Mouse (Mus musculus): ENCODE data around the gene Ramp1. TPM values are rescaled to one million over a fixed set of nuclear protein-coding genes. Genes with fewer than 3 reads are reported as not detected.

Gene Ramp1
- total RNA-seq, 2 experiments from 2014 or later = 174 to 184 TPM

GRCm38 (mm10) chr1:91235395-91235794, 55.8 kb downstream of the Ramp1 start:
- ATAC-seq (replicated peaks; ENCODE audit: poor library complexity) = peak; percentile 78

GRCm38 (mm10) chr1:91237676-91238075, 58.1 kb downstream of the Ramp1 start:
- no peak for ATAC-seq (replicated peaks; ENCODE audit: poor library complexity)

- ATAC-seq (replicated peaks; ENCODE audit: poor library complexity) = peak; percentile 86
These were observed 59.5 kb downstream of the Ramp1 start for GRCm38 (mm10) chr1:91239112-91239511.

GRCm38 (mm10) chr1:91239800-91240199, 60.2 kb downstream of the Ramp1 start:
- ATAC-seq (replicated peaks; ENCODE audit: poor library complexity) = no peak

GRCm38 (mm10) chr1:91240685-91241084, 61.1 kb downstream of the Ramp1 start:
- peak; percentile 44; the same call in 1 of the 2 replicates for ATAC-seq (replicated peaks; ENCODE audit: poor library complexity)

- ATAC-seq (replicated peaks; ENCODE audit: poor library complexity) = no peak
These were observed 61.6 kb downstream of the Ramp1 start for GRCm38 (mm10) chr1:91241249-91241648.

GRCm38 (mm10) chr1:91248242-91248641, 68.6 kb downstream of the Ramp1 start:
- no peak for ATAC-seq (replicated peaks; ENCODE audit: poor library complexity)

GRCm38 (mm10) chr1:91248970-91249369, 69.3 kb downstream of the Ramp1 start:
- ATAC-seq (replicated peaks; ENCODE audit: poor library complexity) = no peak

- peak; percentile 94 for ATAC-seq (replicated peaks; ENCODE audit: poor library complexity)
These were observed 70.2 kb downstream of the Ramp1 start, which contains the start of gene Ube2f for GRCm38 (mm10) chr1:91249564-91250414. TSS of gene Ube2f (plus strand) at chr1:91250304.

GRCm38 (mm10) chr1:91250415-91251147, 71.0 kb downstream of the Ramp1 start:
- no peak for ATAC-seq (replicated peaks; ENCODE audit: poor library complexity)

GRCm38 (mm10) chr1:91251148-91251650, 71.6 kb downstream of the Ramp1 start:
- ATAC-seq (replicated peaks; ENCODE audit: poor library complexity) = no peak

- ATAC-seq (replicated peaks; ENCODE audit: poor library complexity) = peak; percentile 49
These were observed 72.3 kb downstream of the Ramp1 start for GRCm38 (mm10) chr1:91251927-91252326.

GRCm38 (mm10) chr1:91257918-91258317, 78.3 kb downstream of the Ramp1 start:
- ATAC-seq (replicated peaks; ENCODE audit: poor library complexity) = peak; percentile 78

GRCm38 (mm10) chr1:91259794-91260193, 80.2 kb downstream of the Ramp1 start:
- ATAC-seq (replicated peaks; ENCODE audit: poor library complexity) = no peak

- ATAC-seq (replicated peaks; ENCODE audit: poor library complexity) = no peak
These were observed 82.9 kb downstream of the Ramp1 start for GRCm38 (mm10) chr1:91262508-91262907.

GRCm38 (mm10) chr1:91272260-91272659, 92.6 kb downstream of the Ramp1 start:
- no peak for ATAC-seq (replicated peaks; ENCODE audit: poor library complexity)

Other genes with a start within 250 kb of the Ramp1 start
- gene Prlh, start 226.7 kb upstream of the Ramp1 start, total RNA-seq (2015) = not detected in 2 replicates
- gene Prlh, start 226.7 kb upstream of the Ramp1 start, total RNA-seq (2017) = not detected in 2 replicates
- gene Rab17, start 210.2 kb upstream of the Ramp1 start, total RNA-seq (2015) = 0.69 and 1.0 TPM in 2 replicates
- gene Rab17, start 210.2 kb upstream of the Ramp1 start, total RNA-seq (2017) = 2.3 and 3.0 TPM in 2 replicates
- 70.8 and 70.9 TPM in 2 replicates for gene Lrrfip1, start 181.1 kb upstream of the Ramp1 start, total RNA-seq (2015)
- 121 and 127 TPM in 2 replicates for gene Lrrfip1, start 181.1 kb upstream of the Ramp1 start, total RNA-seq (2017)
- 3.9 and 5.3 TPM in 2 replicates for gene Rbm44, start 34.7 kb upstream of the Ramp1 start, total RNA-seq (2015)
- gene Rbm44, start 34.7 kb upstream of the Ramp1 start, total RNA-seq (2017) = 6.4 and 6.5 TPM in 2 replicates
- gene Ube2f, start 70.5 kb downstream of the Ramp1 start, total RNA-seq (2015) = 90.2 and 92.6 TPM in 2 replicates
- gene Ube2f, start 70.5 kb downstream of the Ramp1 start, total RNA-seq (2017) = 46.8 and 58.6 TPM in 2 replicates
- 19.8 and 20.0 TPM in 2 replicates for gene Scly, start 118.5 kb downstream of the Ramp1 start, total RNA-seq (2015)
- gene Scly, start 118.5 kb downstream of the Ramp1 start, total RNA-seq (2017) = 21.1 and 23.6 TPM in 2 replicates
- 0.05 and 0.17 TPM in 2 replicates for gene Espnl, start 142.3 kb downstream of the Ramp1 start, total RNA-seq (2015)
- 0.03 and 0.17 TPM in 2 replicates for gene Espnl, start 142.3 kb downstream of the Ramp1 start, total RNA-seq (2017)
- gene Klhl30, start 171.2 kb downstream of the Ramp1 start, total RNA-seq (2015) = not detected in 2 replicates
- 0.07 TPM in 1 of 2 replicates, not detected in the other for gene Klhl30, start 171.2 kb downstream of the Ramp1 start, total RNA-seq (2017)
- gene Erfe, start 186.6 kb downstream of the Ramp1 start, total RNA-seq (2015) = 1.7 TPM in 1 of 2 replicates, not detected in the other
- 0.50 and 2.5 TPM in 2 replicates for gene Erfe, start 186.6 kb downstream of the Ramp1 start, total RNA-seq (2017)
- 71.6 and 91.4 TPM in 2 replicates for gene Ilkap, start 219.0 kb downstream of the Ramp1 start, total RNA-seq (2015)
- 120 and 137 TPM in 2 replicates for gene Ilkap, start 219.0 kb downstream of the Ramp1 start, total RNA-seq (2017)
- 34.4 and 35.4 TPM in 2 replicates for gene Hes6, start 234.2 kb downstream of the Ramp1 start, total RNA-seq (2015)
- 30.4 and 39.6 TPM in 2 replicates for gene Hes6, start 234.2 kb downstream of the Ramp1 start, total RNA-seq (2017)

Data from megakaryocyte progenitor cell, adult 5-6 weeks (primary cell).